Mouse (Mus musculus) embryonic facial prominence, embryonic 10.5 days (tissue): ENCODE measurements at regions not wholly inside any gene's neighbourhood (a gene's known extent, or its start where the extent isn't known, plus 50 kb on each side); places are given as distances from the start of the nearest gene placed in this dataset.

Source experiments
- DNase-seq: peaks from one replicate; pipeline ENCODE4 v3.0.0-alpha.2; 2017; ENCODE audit warnings: low spot score
- H3K27ac ChIP-seq: fragments of 300-500 bp; sonication (generic); replicated peaks from 2 replicates; pipeline ENCODE4 v1.5.1; 2016; ENCODE audit warnings: mild to moderate bottlenecking
- H3K27me3 ChIP-seq: fragments of 300-500 bp; sonication (generic); replicated peaks from 2 replicates; pipeline ENCODE4 v1.6.1; 2016; ENCODE audit warnings: low read depth, mild to moderate bottlenecking; ENCODE audit not compliant: poor library complexity, severe bottlenecking
- H3K36me3 ChIP-seq: fragments of 300-500 bp; sonication (generic); replicated peaks from 2 replicates; pipeline ENCODE4 v1.6.1; 2016; ENCODE audit warnings: mild to moderate bottlenecking, moderate library complexity
- H3K4me1 ChIP-seq: fragments of 300-500 bp; sonication (generic); 2 replicates; pipeline ENCODE4 v1.6.1; 2016
- H3K4me3 ChIP-seq: fragments of 300-500 bp; sonication (generic); 2 replicates; pipeline ENCODE4 v1.5.1; 2016; ENCODE audit warnings: mild to moderate bottlenecking, moderate library complexity
- H3K9me3 ChIP-seq: fragments of 300-500 bp; sonication (generic); 2 replicates; pipeline ENCODE4 v1.6.1; 2016; ENCODE audit warnings: mild to moderate bottlenecking
- WGBS: fragments of 180-500 bp; shearing (Covaris S2); methylation state at CpG from one replicate; pipeline ENCODE4 v1.1.7; 2016; 5-methylcytosine and 5-hydroxymethylcytosine counted together

- Histone ChIP-seq H3K27me3 (no peaks in the 10 kb centered on the region), H3K36me3 (no peaks in the 10 kb centered on the region), H3K4me3 (no peak overlapping the region), H3K27ac (no peak overlapping the region), H3K4me1 (no peaks in the 10 kb centered on the region), H3K9me3 (no peaks in the 10 kb centered on the region)
- DNase-seq, result peak; percentile 11
- WGBS, result 49% methylated on average over 3 of the region's 3 CpGs
Measured at GRCm38 (mm10) chr7:93795210-93795609, 715.5 kb downstream of the Fam181b start.

- Histone ChIP-seq H3K27me3 (no peaks in the 10 kb centered on the region), H3K4me3 (no peak overlapping the region), H3K4me1 (no peaks in the 10 kb centered on the region), H3K36me3 (no peaks in the 10 kb centered on the region), H3K27ac (no peak overlapping the region), H3K9me3 (no peaks in the 10 kb centered on the region)
- WGBS, result 83% methylated on average over 3 of the region's 3 CpGs
- no peak for DNase-seq
Measured at GRCm38 (mm10) chr7:93835697-93836096, 756.0 kb downstream of the Fam181b start.

- no peaks in the 10 kb centered on the region for H3K4me1 ChIP-seq
- H3K27ac ChIP-seq, result no peak overlapping the region
- no peak for DNase-seq
- H3K9me3 ChIP-seq, result no peaks in the 10 kb centered on the region
- no peak overlapping the region for H3K4me3 ChIP-seq
- no peaks in the 10 kb centered on the region for H3K27me3 ChIP-seq
- no peaks in the 10 kb centered on the region for H3K36me3 ChIP-seq
- 72% methylated on average over 2 of the region's 2 CpGs for WGBS
Measured at GRCm38 (mm10) chr7:93836169-93836568, 756.5 kb downstream of the Fam181b start.

- Histone ChIP-seq H3K4me1 (no peaks in the 10 kb centered on the region), H3K4me3 (no peak overlapping the region), H3K36me3 (no peaks in the 10 kb centered on the region), H3K27ac (no peak overlapping the region), H3K9me3 (no peaks in the 10 kb centered on the region), H3K27me3 (no peaks in the 10 kb centered on the region)
- WGBS, result 67% methylated on average over 6 of the region's 6 CpGs
- no peak for DNase-seq
Measured at GRCm38 (mm10) chr7:93855025-93855424, 775.4 kb downstream of the Fam181b start.

- Histone ChIP-seq H3K27ac (no peak overlapping the region), H3K4me1 (no peaks in the 10 kb centered on the region), H3K4me3 (no peak overlapping the region), H3K36me3 (no peaks in the 10 kb centered on the region), H3K9me3 (no peaks in the 10 kb centered on the region), H3K27me3 (no peaks in the 10 kb centered on the region)
- 93% methylated on average over 1 of the region's 1 CpGs for WGBS
- no peak for DNase-seq
Measured at GRCm38 (mm10) chr7:93893701-93894100, 814.0 kb downstream of the Fam181b start.

GRCm38 (mm10) chr7:93896921-93897320 is 817.3 kb downstream of the Fam181b start:
- Histone ChIP-seq H3K27me3 (no peaks in the 10 kb centered on the region), H3K4me1 (no peaks in the 10 kb centered on the region), H3K27ac (no peak overlapping the region), H3K9me3 (no peaks in the 10 kb centered on the region), H3K4me3 (no peak overlapping the region), H3K36me3 (no peaks in the 10 kb centered on the region)
- DNase-seq, result no peak

GRCm38 (mm10) chr7:93902770-93903169 is 823.1 kb downstream of the Fam181b start:
- no peaks in the 10 kb centered on the region for H3K4me1 ChIP-seq
- no peak for DNase-seq
- H3K27ac ChIP-seq, result no peak overlapping the region
- no peaks in the 10 kb centered on the region for H3K9me3 ChIP-seq
- 81% methylated on average over 2 of the region's 2 CpGs for WGBS
- no peaks in the 10 kb centered on the region for H3K36me3 ChIP-seq
- no peak overlapping the region for H3K4me3 ChIP-seq
- H3K27me3 ChIP-seq, result no peaks in the 10 kb centered on the region

GRCm38 (mm10) chr7:93936925-93937324 is 857.3 kb downstream of the Fam181b start:
- Histone ChIP-seq H3K9me3 (no peaks in the 10 kb centered on the region), H3K4me3 (no peak overlapping the region), H3K27ac (no peak overlapping the region), H3K27me3 (no peaks in the 10 kb centered on the region), H3K4me1 (no peaks in the 10 kb centered on the region), H3K36me3 (no peaks in the 10 kb centered on the region)
- DNase-seq, result no peak
- WGBS, result 86% methylated on average over 3 of the region's 3 CpGs

GRCm38 (mm10) chr7:93982103-93982502 is 902.4 kb downstream of the Fam181b start:
- WGBS, result 79% methylated on average over 3 of the region's 3 CpGs
- H3K4me3 ChIP-seq, result no peak overlapping the region
- no peaks in the 10 kb centered on the region for H3K36me3 ChIP-seq
- H3K27me3 ChIP-seq, result no peaks in the 10 kb centered on the region
- H3K27ac ChIP-seq, result no peak overlapping the region
- no peaks in the 10 kb centered on the region for H3K4me1 ChIP-seq
- no peak for DNase-seq
- H3K9me3 ChIP-seq, result no peaks in the 10 kb centered on the region

GRCm38 (mm10) chr7:94002780-94003179 is 923.1 kb downstream of the Fam181b start:
- DNase-seq, result no peak
- Histone ChIP-seq H3K9me3 (0 out of 2 replicates have a peak, but pooled peaks cover 2% of the 10 kb centered on the region), H3K27me3 (no peaks in the 10 kb centered on the region), H3K4me3 (no peak overlapping the region), H3K4me1 (no peaks in the 10 kb centered on the region), H3K36me3 (no peaks in the 10 kb centered on the region), H3K27ac (no peak overlapping the region)
- WGBS, result 78% methylated on average over 1 of the region's 1 CpGs

- peak overlapping the region; percentile 41 for H3K4me3 ChIP-seq
- H3K4me1 ChIP-seq, result peaks cover 6% of the 10 kb centered on the region; the same call in 1 of the 2 replicates
- 13% methylated on average over 11 of the region's 11 CpGs for WGBS
- H3K27ac ChIP-seq, result no peak overlapping the region
- peak; percentile 21 for DNase-seq
- no peaks in the 10 kb centered on the region for H3K9me3 ChIP-seq
- no peaks in the 10 kb centered on the region for H3K36me3 ChIP-seq
- no peaks in the 10 kb centered on the region; the same call in 1 of the 2 replicates for H3K27me3 ChIP-seq
Measured at GRCm38 (mm10) chr7:94042466-94043030, 962.9 kb downstream of the Fam181b start.

- H3K27me3 ChIP-seq, result no peaks in the 10 kb centered on the region; the same call in 1 of the 2 replicates
- no peaks in the 10 kb centered on the region for H3K9me3 ChIP-seq
- H3K4me1 ChIP-seq, result peaks cover 6% of the 10 kb centered on the region; the same call in 1 of the 2 replicates
- H3K4me3 ChIP-seq, result no peak overlapping the region
- H3K36me3 ChIP-seq, result no peaks in the 10 kb centered on the region
- DNase-seq, result no peak
- WGBS, result 61% methylated on average over 2 of the region's 2 CpGs
- H3K27ac ChIP-seq, result no peak overlapping the region
Measured at GRCm38 (mm10) chr7:94045428-94045827, 965.8 kb downstream of the Fam181b start.

- DNase-seq, result no peak
- 41% methylated on average over 1 of the region's 1 CpGs for WGBS
Measured at GRCm38 (mm10) chr7:94046029-94046428, 966.4 kb downstream of the Fam181b start.

More at GRCm38 (mm10) chr7:94046029-94046428, 966.4 kb downstream of the Fam181b start:
- Histone ChIP-seq H3K27me3 (no peaks in the 10 kb centered on the region; the same call in 1 of the 2 replicates), H3K4me1 (peaks cover 6% of the 10 kb centered on the region; the same call in 1 of the 2 replicates), H3K4me3 (no peak overlapping the region), H3K36me3 (no peaks in the 10 kb centered on the region), H3K9me3 (no peaks in the 10 kb centered on the region), H3K27ac (no peak overlapping the region)
